Mouse (Mus musculus) WW6 (cell line): Measurements from ENCODE around the gene Zcchc24.

Experiments used
- DNase-seq: peaks from one replicate; pipeline ENCODE4 v3.0.0-alpha.2; 2013; ENCODE audit warnings: low read depth, low spot score

The Zcchc24 gene

DNA sequence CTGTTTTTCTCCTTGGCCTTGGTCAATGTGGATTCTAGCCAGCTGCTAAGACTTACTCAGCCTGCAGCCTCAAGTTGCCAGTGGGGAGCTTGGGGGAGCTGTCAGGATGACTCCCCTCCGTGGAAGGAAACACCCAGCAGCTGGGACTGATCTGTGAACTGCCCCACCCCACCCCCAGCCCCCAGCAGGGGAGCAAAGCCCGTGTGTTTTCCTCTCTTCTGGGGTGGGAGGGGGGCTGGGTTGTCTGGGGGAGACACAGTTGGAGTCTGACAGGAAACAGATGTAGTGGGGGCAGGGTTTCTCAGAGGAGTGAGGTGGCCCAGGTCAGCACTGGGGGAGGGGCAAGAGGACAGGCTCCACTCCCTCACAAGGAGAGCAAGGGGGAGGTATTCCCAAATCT, 50.4 kb downstream of the Zcchc24 start:
- DNase-seq: no peak

GRCm38 (mm10) chr14:25717718-25718117, 51.1 kb downstream of the Zcchc24 start:
- no peak for DNase-seq

DNA sequence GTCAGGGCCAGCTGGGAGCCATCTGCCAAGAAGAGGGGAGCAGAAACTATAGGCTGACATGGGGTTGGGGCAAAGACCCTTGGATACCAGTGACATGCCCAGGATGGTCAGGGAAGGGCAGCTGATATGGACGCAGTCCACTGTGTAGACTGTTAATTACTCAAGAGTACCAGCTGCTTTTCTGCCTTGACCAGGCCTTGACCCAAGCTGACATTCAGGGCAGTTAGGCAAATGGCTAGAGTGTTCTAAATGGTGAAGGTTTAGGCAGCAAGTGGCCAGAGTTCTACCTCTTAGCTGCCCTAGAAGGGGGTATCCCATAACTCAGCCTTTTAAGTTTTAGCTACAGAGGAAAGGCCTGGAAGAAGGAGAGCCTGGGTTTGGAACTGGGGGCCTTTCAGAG, 52.3 kb downstream of the Zcchc24 start:
- DNase-seq: no peak

- DNase-seq: no peak
Observed at GRCm38 (mm10) chr14:25713443-25713842, 55.4 kb downstream of the Zcchc24 start.

GRCm38 (mm10) chr14:25711602-25712001, 57.2 kb downstream of the Zcchc24 start:
- no peak for DNase-seq

DNA sequence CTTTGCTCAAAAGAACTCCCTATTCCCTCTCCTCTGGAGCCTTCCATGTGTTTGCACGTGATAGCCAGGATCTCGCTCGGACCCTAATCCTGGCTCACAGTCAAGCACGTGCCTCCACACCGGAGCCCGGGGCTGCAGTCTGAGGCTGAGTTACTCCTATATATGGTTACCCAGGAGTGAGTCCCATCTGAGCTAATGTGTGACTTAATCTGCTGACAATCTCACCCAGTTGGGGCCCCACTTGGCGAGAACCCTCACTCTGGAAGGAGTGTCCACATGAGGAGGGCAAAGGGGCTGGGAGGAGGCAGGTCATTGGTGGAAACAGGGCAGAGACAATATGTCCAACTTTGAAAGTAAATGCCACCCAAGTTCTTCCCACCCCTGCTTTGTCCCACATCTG, 57.7 kb downstream of the Zcchc24 start:
- no peak for DNase-seq

DNA sequence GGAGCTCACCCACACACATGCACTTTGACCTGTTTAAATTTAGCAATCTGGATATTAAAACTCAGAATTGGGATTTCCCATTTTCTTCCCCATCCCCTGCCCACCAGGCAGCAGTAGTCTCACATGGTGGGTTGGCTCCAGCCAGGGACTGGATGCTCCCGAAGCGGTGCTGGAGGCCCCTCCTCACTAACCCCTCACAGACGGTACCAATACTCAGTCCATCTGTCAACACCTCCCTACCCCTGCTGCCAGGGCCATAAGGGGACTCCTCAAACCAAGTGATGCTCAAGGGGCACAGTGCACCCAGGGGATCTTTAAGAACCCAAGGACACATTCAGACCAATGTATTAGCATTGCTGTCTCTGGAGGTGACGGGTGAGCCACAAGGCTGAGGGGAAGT, 58.2 kb downstream of the Zcchc24 start:
- no peak for DNase-seq

DNA sequence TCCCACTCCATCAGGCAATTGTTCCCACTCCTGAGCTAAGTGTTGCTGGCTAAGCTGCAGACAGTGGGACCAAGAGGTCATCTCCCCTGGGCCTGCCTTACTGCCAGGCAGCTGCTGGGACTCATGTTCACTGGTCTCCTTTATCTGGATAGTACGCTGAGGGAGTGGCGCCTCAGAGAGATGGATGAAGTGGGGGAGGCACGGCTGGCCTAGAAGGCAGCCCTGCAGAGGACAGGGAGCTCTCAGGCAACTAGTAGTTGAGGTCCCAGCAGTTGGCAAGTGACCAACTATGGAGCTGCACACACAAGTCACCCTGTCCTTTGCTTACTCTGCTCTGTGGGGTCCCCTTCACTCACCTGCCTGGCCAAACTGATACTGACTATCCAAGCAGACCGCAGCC, 58.8 kb downstream of the Zcchc24 start:
- DNase-seq: no peak

GRCm38 (mm10) chr14:25708917-25709316, 59.9 kb downstream of the Zcchc24 start:
- no peak for DNase-seq

DNA sequence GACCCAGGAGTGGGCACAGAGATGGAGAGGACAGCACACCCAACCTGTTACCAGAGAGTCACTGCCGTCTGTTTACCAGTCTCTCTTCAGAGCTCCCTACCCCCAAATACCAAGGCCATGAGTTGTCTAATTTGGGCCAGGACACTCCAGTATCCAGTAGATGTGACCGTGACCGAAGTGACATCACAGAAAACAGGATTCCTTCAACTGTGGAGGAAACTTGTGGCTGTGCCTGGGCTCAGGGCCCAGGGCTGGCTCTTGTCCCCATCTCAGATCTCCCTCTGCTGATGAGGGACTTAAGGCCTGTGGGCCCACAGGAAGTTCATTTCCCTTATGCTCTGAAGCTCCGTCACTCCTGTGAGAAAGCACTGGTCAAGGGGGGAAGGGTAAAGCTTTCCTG, 60.4 kb downstream of the Zcchc24 start:
- no peak for DNase-seq

GRCm38 (mm10) chr14:25707691-25708181, 61.1 kb downstream of the Zcchc24 start:
- DNase-seq: no peak

DNA sequence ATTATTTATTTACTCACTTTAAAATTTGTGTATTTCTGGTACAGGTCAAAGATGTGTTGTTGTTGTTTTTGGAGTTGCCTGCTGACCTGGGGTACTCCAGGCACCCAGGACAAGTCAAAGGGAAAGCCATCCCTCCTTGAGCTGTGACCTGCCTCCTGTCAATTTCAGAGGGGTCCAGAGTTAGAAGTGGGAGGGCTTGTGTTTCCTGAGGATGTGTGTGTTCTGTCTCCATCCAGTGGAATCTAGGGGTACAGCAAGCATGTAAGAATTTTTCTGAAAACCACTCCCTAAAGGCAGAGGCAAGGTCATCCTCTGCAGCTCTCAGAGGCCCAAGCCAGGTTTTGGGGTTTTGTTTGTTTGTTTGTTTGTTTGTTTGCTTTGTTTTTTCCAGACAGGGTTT, 66.9 kb downstream of the Zcchc24 start:
- peak; percentile 18 for DNase-seq

- no peak for DNase-seq
Observed at GRCm38 (mm10) chr14:25696356-25696755, 72.5 kb downstream of the Zcchc24 start.

GRCm38 (mm10) chr14:25695059-25695458, 73.8 kb downstream of the Zcchc24 start:
- no peak for DNase-seq

DNA sequence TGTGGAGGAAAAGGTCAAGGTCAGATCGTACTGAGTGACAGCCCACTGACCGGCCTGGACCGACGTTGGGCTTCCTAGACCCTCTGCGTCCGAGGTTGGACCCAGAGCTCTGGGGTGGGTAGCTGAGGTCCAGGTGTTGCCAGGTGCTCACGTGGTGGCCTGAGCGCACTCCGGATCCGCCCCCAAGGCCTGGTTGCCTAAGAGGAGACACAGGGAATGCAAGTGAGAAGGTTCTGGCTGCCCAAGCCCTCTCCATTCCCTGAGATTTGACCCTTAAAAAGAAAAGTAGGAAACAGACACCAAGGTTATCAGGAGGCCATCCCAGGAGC, 74.3 kb downstream of the Zcchc24 start:
- DNase-seq: peak; percentile 29

- DNase-seq: peak; percentile 78
Observed at GRCm38 (mm10) chr14:25693888-25694568, 74.8 kb downstream of the Zcchc24 start, which contains the start of gene Ppif. Ppif (plus strand) TSS chr14:25694154.

DNA sequence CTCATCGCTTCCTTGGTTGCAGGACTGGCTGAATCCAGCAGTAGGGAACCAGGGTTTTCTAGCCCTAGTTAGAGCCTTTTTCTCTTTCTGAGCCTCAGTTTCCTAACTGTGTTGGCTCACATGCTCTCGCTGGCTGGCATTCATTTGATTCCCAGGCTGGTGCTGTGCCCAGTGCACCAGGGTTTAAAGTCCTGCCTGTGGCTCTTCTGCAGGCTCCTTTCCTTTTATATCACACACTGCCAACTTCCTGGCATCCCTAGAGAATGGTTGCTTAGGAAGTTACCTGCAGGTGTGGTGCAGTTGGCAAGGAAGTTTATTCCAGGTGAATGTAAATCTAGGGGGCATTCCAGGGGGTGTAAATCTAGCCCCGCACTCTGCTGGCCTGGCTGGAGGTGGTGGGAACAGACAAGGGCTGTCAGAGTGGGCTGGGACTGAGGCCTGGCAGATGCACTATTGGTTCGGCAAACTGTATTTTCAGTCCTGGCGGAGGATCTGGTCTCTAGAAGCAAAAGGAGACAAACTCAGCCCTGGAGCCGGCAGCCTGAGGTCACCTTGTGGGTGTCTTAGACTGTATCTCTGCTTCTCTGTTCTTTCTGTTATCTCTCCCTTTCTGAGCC, 75.5 kb downstream of the Zcchc24 start:
- no peak for DNase-seq

DNA sequence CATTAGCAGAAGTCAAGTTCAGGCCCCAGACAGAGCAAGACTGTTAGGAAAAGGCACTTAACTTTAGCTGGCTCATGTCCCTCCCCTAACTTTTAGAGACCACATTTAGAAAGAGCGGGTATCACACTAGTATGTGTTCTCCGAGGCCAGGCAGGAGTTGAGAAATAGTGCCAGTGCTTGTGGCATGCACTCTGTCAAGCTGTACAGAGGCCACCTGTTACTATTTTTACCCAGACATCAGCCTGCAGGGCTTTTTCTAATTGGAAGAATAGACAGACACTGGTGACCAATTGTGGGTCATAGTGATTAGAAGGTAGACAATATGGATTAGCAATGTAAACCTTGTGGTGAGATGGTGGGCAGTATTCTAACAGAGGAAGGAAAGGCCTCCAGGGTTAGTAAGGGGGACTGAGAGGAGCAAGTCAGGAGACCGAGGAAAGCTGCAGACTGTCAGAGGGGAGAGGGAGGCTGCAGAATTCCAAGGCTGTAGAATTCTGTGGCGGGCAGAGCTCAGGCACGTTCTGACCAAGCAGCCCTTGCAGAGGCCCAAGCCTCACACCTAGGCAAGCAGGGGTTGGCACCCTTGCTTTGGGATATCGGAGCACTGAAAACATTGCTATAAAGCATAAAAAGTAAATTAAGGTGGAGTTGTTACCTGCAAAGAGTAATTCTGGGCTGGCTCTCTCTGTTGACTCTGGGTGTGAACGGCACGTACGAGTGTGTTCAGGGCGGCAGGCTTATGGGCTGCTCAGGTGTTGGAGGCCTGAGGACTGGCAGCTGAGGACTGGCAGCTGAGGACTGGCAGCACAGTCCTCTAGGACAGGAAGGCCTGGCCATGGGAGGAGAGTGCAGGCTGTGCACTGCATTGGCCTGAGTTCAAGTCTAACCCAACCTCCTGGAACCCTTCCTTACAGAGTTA, 81.6 kb downstream of the Zcchc24 start:
- no peak for DNase-seq

GRCm38 (mm10) chr14:25686216-25686945, 82.5 kb downstream of the Zcchc24 start:
- DNase-seq: no peak

GRCm38 (mm10) chr14:25682020-25682419, 86.8 kb downstream of the Zcchc24 start:
- no peak for DNase-seq

GRCm38 (mm10) chr14:25679625-25680024, 89.2 kb downstream of the Zcchc24 start:
- no peak for DNase-seq

DNA sequence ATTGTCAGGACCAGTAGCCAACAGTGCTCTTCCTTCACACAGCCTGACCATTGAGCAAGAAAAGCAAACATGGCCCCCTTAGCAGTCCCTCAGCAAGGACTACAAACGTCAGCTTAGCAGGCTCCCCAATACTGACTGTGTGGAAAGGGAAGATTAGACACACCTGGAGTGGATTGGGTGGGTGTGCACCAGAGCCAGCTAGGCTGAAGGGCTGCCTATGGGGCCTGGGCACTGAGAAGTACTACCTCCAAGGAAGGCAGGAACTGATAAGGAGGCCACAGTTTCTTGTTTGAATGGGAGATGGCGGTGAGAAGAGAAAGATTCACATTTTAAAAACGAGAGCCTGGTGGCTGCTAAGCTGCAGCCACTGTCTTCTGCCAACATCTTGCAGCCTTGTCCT, 101.3 kb downstream of the Zcchc24 start:
- no peak for DNase-seq
